Mouse (Mus musculus): ENCODE data around the gene Sema5b.

Sema5b gene

DNA sequence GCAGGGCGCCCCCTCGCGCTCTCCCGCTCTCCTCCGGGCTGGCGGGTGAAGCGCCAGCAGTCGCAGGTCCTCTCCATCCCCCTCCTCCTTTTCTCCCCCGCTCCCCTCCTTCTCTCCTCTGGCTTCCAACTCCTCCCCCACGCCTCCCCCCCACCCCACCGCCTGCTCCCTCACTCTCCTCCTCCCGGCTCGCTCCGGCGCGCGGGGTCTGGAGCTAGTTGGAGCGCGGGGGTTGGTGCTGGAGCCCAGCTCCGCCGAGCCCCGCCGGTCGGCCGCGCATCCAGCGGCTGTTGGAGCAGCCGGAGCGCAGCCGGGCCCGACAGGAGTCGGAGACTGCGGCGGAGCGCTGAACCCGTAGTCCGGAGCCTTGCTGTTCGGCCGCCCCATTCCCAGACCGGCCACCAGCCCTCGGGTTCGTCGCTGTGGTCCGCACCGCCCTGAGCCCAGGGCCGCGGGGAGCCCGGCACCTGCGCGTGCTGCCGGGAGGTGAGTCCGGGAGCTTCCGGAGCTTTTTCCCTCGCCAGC, at the start of gene Sema5b:
Sema5b (plus strand) TSS at position 29 of the 525 bp plus-strand sequence.
- no peak for DNase-seq (ENCODE audit: low spot score)

- no peak for DNase-seq (ENCODE audit: low spot score)
Observed at GRCm38 (mm10) chr16:35500342-35500741, 40.6 kb upstream of the Sema5b start.

GRCm38 (mm10) chr16:35501106-35501760, 39.7 kb upstream of the Sema5b start:
- no peak for DNase-seq (ENCODE audit: low spot score)

- DNase-seq (ENCODE audit: low spot score): no peak
Observed at GRCm38 (mm10) chr16:35502456-35502855, 38.5 kb upstream of the Sema5b start.

DNA sequence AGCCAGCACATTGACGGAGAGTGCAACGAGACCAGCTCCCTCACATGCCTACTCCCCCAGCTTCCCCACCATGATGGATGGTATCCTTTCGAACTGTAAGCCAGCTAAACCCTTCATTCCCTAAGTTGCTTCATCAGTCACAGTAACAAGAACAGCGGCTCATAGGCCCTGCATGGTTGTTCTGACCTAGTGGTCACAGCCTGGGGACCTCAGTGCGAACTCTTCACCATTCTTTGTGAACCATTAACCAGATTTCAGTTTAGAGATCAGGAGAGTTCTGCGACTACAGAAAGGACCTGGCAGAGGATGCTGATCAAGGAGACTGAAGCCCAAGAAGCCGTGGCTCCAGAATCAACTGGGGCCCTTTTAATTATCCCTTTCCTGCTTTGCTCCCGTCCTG, 36.7 kb upstream of the Sema5b start:
- no peak for DNase-seq (ENCODE audit: low spot score)

DNA sequence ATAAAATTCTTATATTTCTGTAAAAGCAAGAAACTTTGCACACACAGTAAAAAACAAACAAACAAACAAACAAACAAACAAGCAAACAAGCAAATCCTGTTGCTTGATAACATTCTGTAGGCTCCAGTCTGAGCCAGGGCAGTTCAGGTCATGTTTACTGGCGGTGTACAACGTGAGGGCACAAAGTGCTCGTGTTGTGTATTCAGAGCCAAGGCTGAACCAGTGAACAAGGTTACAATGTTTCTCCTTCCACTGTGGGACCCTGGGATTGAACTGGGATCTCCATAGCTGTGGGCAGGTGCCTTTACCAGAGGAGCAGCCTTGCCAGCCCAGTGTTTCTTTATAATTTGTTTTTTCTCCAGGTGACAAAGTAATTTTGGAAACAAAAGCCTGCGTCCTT, 35.2 kb upstream of the Sema5b start:
- DNase-seq (ENCODE audit: low spot score): no peak

DNA sequence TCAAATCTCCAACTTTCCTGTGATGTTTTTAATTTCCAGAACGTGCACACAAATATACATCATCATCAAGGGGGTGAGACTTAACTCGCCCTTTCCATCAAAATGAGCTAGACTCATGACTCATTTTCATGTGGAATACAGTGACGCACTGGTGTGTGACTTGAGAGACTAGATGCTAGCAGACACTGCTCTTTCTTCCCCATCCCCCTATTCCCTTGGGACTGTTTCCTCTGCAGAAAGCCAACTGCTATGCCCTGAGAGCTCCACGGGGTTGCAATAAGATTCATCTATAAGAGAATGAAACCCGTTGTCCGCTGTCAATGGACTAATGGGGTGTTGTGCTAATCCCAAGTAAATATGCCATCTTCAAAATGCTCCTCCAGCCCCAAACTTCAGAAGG, 32.4 kb upstream of the Sema5b start:
- peak; percentile 52 for DNase-seq (ENCODE audit: low spot score)

DNA sequence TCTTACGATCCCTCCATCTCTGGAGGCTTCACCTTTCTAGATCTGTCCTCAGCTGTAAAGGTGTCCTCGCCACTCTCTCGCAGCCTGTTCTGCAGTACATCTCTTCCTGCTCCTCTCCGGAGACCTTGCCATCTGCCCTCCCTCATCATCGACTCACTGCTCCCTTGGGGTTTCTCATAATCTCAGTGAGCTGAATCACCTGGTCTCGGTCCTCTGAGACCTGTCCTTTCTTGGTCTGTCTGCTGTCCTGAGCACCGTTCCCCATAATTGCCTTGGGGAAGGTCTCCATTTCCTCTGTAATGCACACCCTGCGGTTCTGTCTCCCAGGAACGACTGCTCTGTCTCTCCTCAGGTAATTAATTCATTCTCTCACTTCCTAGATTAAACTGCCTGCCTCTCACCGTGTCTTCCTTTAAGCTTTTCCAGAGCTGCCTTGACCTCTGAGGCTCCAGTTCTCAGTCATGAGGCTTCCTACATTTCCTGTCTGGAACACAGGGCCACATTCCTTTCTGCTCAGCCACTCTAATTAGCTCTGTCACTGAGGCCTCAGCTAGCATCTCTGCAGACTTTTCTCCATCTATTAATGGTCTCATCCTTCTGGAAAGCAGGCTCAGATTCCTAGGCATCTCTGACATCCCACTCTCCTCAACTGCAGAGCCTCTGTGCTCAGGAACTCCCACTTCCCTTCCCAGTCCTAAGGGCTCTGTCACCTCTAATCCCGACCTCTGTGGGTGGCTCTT, 31.4 kb upstream of the Sema5b start:
- DNase-seq (ENCODE audit: low spot score): no peak

DNA sequence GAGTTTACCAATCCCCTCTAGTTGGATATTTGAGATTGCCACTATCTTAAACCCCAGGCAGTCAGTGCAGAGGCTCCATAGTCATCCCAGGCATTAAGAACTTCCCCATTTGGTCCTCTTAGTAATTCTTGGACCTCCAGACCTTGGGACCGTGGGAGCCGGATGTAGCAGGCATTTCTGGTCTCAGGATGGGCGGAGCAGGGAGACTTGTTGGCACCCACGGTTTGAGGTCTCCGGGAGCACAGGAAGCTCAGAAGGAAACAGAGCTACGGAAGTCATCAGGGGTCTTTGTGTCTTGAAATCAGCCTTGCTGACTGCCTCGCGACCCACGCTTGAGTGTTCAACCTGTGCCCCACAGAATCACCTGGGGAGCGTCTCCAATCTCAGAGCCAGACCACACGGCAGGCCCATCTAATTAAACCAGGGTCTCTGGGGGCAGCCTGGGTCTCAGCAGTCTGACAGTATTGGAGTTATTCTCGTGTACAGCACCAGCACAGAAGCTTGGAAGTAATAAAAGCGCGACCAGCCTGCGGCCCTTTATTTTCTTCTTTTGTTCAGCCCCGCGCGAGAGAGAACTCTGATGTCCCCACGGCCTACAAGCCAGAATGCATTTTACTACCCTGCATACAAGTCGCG, 24.9 kb upstream of the Sema5b start:
- DNase-seq (ENCODE audit: low spot score): no peak

DNA sequence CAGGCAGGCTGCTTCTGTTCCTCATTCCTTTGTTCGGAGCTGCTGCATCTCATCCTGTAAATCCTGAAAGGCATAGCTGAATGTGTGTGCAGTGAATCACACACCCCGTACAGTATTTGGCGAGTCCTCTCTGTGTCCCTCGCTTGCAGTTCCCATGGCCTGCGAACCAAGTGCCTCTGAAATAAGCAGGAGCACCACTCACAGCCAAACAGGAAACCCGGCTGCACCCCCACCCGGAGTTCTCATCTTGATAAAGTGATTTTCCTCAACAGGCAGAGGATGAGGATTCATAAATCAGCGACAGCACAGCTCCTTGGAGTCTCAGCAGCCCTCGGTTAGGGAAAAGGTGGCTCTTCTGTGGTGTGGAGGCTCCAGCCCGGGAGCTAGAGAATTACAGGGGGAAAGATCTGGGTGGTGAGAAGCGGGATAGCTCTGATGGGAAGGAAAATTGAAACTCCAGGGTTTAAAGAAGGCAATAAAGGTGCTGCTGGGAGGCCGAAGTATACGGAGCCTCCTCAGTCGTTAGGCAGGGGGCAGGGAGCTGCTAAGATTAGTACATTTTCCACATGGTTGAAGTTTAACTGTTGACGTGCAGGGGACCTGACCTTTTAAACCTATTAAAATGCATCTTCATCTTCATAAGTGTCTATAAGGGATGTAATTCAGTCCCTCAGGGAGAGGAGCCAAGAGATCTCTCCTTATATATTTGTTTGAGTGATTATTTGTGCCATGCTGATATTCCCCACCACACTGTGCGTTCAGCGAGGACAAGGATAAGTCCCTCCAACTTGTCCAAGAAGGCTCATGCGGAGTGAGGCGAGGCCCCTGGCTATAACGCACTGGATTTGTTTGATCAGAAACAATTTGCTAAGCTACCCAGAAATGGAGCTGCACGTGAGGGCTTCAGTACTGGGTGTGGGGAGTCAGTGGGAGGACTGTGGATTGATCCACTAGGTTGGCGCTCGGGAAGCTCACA, 22.7 kb upstream of the Sema5b start:
- DNase-seq (ENCODE audit: low spot score): no peak

GRCm38 (mm10) chr16:35519245-35519644, 21.7 kb upstream of the Sema5b start:
- DNase-seq (ENCODE audit: low spot score): no peak

DNA sequence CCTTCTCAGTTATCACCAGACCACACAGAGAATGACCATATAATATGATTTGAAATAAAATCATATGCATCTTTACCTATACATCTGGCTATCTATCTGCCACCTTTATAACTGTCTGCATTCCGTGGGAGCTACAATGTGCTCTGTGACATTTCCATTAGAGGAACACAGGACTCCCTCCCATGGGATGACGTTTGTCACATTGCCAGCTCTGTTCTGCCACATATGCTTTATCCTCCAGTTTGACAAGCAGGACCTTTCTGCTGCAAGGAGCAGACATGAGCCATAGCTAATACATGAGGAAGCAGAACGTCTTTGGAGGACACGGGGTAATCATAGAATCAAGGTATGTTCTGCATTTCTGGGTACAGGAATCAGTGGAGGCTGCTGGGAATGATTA, 16.7 kb upstream of the Sema5b start:
- no peak for DNase-seq (ENCODE audit: low spot score)

GRCm38 (mm10) chr16:35534630-35535029, 6.3 kb upstream of the Sema5b start:
- DNase-seq (ENCODE audit: low spot score): no peak

DNA sequence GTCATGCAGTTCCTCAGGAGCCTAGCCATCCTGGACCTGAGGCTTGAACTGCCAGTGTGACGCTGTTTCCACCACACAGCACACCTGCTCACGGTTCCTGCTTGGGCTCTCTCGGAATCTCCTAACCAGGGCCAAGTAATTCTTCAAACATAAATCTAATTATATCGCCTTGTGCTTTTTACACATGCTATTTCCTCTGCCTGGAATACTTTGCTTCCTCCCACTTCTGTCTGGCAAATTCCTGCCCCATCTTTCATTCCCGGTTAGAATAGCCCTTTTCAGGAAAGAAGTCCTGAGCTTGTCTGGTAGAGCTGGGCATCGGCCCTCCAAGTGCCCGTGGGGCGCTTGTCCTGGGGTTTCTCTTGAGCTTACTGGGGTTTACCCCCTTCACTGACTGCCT, 3.3 kb upstream of the Sema5b start:
- DNase-seq (ENCODE audit: low spot score): no peak

- DNase-seq (ENCODE audit: low spot score): no peak
Observed at GRCm38 (mm10) chr16:35539041-35539440, 1.9 kb upstream of the Sema5b start.

GRCm38 (mm10) chr16:35540333-35541116, 420 bp upstream of the Sema5b start:
- no peak for DNase-seq (ENCODE audit: low spot score)

DNA sequence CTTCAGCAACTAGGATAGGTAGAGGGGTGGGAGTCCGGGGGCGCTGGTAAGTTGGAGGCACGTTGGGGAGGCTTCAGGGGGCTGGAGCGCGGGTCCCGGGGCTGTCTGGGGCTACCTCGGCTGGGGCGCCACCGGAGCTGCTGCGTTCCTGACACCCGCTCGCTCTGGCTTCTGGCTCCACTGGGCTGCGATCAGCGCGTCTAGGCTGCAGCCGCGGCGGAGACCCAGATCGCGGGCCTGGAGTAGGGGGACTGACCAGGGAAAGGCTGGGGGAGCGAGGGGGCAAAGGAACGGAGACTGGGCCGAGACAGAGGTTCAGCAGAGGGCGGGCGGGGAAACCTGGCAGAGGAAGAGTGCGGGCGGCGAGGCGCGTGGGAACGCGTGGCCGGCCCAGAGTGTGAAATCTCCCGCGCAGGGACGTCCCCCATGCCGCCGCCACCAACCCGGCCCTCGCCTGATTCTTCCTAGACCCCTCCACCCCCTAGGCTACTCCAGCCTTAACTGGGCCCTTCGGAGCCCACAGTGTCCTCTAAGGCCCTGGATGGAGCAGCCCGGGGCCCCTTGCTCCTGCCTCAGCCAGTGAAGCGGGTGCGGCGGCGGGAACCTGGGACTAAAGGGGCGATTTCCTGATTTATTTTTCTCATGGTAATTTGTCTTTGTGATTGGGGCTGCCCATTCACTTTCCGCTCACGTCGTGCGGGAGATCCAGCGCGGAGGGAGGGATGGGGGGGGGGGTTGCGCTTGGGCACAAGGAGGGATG, 896 bp downstream of the Sema5b start:
- DNase-seq (ENCODE audit: low spot score): no peak

GRCm38 (mm10) chr16:35542421-35542780, 1.5 kb downstream of the Sema5b start:
- no peak for DNase-seq (ENCODE audit: low spot score)

- DNase-seq (ENCODE audit: low spot score): no peak
Observed at GRCm38 (mm10) chr16:35545723-35546122, 4.8 kb downstream of the Sema5b start.

- DNase-seq (ENCODE audit: low spot score): no peak
Observed at GRCm38 (mm10) chr16:35547966-35548365, 7.0 kb downstream of the Sema5b start.

All from MN1 (cell line).